Mouse (Mus musculus) adrenal gland, postnatal 10 days (tissue): ENCODE data around the gene Fam20b. TPM values are rescaled to one million over a fixed set of nuclear protein-coding genes. Genes with fewer than 3 reads are reported as not detected.
A peak's percentile ranks its signal among the peaks of the same experiment; 100 is the strongest.

Experiments used
- DNase-seq: peaks from one replicate; pipeline ENCODE4 v3.0.0; 2021; ENCODE audit warnings: mixed read lengths
- long read RNA-seq, 2 experiments: library from polyadenylated mRNA; stranded (forward); transcript quantifications; one replicate each; pipeline ENCODE4 v2.0.0; 2021
- total RNA-seq, 2 experiments: library from RNA; stranded (reverse); gene quantifications; 2 replicates each; pipeline ENCODE4 v1.2.3; 2021

The Fam20b gene
- 10 to 100 TPM; 37.5 to 42.8 TPM for total RNA-seq
- long read RNA-seq, experiment 1, full-length matches to known transcripts: 10 of 29 reads
- long read RNA-seq, experiment 1, partial matches to known transcripts: 4 of 29 reads
- long read RNA-seq, experiment 1, other reads (novel, unspliced or antisense): 15 of 29 reads
- long read RNA-seq, experiment 2, full-length matches to known transcripts: 4 of 5 reads
- long read RNA-seq, experiment 2, partial matches to known transcripts: 0 of 5 reads
- long read RNA-seq, experiment 2, other reads (novel, unspliced or antisense): 1 of 5 reads

DNA sequence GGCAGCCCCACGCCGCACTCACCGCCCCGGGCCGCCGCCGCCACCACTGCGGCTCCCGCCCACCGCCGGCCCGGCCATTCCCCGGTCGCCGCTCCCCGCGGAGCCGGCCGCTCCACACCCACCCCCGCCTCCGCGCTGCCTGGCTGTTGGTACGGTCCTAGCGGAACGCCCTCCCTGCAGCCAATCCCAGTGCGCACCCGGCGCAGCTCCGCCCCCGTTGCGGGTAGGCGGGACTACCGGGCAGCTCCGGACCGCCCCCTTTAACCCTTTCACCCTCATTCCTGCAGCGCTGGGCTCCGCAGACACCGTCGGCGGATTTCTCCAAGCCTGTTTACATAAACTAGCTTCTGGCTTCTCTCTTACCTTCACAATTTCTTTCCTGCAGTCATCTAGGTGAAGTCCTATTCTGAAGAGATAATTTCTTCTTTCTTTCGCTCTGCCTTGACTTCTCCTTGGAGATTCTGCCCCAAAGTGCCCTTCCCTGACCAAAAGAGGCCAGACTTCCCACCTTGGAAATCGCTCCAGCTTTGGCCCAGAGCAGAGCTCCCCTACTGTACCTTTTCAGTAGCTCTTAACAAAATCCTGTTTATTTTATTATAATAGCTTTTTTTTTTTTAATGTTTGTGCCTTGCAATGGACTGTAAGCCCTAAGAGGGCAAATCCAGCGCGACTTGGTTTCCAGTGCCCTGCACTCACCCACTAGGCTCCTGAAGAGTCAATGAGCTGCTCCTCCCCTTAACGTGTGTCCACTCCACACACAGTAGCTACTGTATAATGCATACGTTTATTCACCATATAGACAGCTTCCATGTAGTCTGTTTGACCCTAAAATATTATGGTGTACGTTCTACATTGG lies at the start of gene Fam20b:
Fam20b (minus strand) TSS at position 137 of the 856 bp plus-strand sequence.
- peak; percentile 99 for DNase-seq

DNA sequence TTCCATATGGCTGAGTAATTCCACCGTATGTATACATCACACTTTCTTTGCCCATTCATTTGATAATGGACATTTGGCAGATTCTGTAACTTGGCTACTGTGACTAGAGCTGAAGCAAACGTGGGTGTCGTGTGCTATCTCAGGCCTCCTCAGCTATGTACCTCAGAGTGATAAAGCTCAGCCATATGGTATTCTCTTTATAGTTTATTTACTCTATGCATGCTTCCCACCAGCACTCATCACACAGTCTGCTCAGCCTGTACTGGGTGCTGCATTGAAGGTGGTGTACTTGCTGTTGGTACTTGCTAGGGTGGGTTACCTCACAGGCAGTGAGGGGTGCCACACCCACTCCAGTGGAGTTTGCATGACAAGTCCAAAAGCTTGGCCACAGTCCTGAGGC lies 46.4 kb upstream of the Fam20b start:
- no peak for DNase-seq

- no peak for DNase-seq
Measured at GRCm38 (mm10) chr1:156764584-156764983, 45.7 kb upstream of the Fam20b start.

GRCm38 (mm10) chr1:156763280-156763679 lies 44.4 kb upstream of the Fam20b start:
- no peak for DNase-seq

GRCm38 (mm10) chr1:156761430-156761801 lies 42.5 kb upstream of the Fam20b start:
- no peak for DNase-seq

DNA sequence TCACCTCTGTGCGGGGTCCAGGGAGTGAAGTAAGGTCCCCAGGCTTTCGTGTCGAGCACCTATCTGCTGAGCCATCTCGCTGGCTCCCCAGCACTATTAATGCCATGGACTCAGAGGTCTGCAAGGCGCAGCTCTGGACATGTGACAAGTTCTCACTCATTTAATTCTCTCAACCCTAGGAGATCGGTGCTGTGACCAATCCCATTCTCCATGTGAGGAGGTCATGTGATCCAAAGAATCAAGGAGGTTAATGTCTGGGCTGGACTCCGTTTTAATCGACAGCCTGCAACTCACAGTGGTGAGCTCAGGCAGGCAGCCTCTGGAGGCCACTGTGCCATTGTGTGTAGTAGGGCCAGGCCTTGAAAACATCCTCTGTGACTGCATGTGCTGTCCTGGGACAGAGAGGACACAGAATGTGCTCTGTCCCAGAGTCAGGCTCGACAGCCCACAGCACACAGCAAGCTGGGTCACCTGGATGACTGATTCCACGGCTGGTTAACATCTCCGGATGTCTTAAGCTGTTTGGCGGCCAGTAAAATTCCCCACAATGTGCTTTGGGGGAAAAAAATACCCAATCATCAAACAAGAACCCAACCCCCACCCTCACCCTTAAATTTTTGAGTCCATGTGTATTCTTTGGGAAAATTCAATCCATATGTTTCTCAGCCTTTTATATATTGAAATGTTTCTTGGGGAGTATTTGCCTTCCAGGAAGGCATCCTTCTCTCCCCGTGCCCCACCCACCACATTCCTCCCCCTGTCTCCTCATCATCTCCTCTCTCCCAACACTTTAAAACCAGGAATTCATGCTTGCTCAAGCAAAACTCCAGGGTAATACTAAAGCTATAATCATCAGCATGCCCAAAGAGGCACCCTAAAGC lies 41.9 kb upstream of the Fam20b start:
- no peak for DNase-seq

DNA sequence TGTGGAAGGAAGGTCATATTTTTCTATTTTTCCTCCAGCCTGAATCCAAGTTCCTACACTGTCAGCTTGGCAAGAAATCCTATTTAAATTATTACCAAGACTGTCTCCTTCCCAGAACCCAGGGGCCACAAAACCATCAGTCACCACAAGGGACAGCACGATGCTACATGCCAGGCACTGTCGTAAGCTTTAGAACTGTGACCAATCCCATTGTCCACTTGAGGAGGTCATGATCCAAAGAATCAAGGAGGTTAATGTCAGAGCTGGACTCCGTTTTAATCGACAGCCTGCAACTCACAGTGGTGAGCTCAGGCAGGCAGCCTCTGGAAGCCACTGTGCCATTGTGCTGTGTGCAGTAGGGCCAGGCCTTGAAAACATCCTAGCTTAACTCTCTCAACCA lies 39.4 kb upstream of the Fam20b start:
- no peak for DNase-seq

DNA sequence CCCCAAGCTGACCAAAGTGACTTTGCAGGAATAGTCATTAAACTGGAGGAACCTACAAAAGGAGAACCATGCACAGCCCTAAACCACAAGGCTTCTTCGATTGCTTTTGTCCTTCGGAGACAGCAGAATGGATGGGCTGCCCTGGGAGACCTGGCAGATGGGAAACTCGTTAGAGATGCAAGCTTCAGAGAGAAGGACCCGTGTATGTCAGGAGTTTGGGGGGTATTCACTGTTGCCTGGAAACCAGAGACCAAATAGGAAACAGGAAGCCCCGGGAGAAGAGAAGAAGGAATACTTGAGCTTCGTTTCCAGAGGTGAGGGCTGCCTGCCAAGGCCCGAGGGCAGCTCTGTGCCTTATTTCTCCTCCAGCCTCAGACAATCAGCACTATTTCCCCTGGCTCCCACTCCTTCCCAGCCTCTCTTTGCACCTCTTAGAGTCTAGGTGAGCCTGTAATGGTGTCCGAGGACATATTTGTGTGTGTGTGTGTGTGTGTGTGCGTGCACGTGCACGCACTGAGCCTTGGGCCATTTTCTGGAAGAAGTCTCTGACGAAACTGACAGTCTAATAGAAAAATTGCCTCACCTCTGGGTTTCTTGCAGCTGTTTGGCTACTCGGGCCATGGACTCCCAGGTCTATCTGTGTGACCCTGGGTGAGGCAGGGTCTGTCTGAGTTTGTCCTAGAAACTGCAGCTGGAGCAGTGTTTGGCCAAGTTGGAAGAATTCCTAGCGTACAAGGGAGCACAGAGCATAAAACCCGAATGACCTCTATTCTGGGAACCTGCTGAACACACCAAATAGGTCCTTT lies 35.9 kb upstream of the Fam20b start:
- DNase-seq: peak; percentile 22

DNA sequence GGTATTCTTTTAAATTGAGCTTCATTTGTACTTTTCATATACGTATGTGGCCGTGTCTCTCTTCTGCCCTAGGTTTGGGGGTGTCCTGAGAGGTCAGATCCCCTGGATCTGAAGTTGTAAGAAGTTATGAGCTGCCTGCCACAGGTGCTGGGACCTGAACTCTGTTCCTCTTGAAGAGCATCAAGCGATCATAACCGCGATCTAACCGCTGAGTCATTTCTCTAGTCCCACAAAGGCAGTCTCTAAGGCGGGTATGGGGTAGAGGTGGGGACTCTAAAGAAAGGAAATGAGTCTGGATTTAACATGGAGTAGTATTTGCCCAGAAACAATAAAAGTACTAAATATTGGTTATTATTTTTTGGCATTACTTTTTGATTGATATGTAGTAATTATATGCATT lies 34.1 kb upstream of the Fam20b start:
- DNase-seq: no peak

DNA sequence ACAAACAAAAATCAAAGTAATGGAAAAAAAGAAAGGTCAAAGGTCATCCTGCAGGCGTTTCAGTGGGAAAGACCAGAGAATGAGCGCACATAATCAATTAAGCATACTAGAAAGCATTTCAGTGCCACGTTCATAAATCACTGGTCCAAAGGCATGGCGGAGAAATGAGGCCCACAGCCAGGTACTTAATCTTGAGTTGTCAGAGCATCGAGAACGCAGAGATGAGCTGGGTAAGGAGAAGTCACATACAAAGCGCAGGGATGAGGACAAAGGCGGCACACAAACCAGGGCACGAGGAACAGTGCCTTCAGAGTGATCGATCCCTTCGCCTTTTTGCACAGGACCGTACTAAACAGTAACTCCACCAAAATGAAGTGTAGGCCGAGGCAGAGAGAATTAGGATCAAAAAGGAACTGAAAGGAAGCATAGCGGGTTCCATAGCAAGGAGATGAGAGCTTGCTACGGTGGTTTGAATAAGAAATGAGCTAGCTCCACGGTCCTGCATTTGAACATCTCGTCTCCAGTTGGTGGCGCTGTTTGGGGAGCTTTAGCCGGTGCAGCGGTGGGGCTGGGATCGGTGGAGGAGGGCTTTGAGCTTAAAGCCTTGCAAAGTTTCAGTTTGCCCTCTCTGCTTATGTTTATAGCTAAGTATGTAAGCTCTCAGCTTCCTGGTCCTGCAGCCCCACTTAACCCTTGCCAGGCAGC lies 33.3 kb upstream of the Fam20b start:
- DNase-seq: peak; percentile 87

GRCm38 (mm10) chr1:156750261-156750660 lies 31.4 kb upstream of the Fam20b start:
- no peak for DNase-seq

GRCm38 (mm10) chr1:156749136-156749535 lies 30.2 kb upstream of the Fam20b start:
- no peak for DNase-seq

- no peak for DNase-seq
Measured at GRCm38 (mm10) chr1:156748435-156749005, 29.6 kb upstream of the Fam20b start.

DNA sequence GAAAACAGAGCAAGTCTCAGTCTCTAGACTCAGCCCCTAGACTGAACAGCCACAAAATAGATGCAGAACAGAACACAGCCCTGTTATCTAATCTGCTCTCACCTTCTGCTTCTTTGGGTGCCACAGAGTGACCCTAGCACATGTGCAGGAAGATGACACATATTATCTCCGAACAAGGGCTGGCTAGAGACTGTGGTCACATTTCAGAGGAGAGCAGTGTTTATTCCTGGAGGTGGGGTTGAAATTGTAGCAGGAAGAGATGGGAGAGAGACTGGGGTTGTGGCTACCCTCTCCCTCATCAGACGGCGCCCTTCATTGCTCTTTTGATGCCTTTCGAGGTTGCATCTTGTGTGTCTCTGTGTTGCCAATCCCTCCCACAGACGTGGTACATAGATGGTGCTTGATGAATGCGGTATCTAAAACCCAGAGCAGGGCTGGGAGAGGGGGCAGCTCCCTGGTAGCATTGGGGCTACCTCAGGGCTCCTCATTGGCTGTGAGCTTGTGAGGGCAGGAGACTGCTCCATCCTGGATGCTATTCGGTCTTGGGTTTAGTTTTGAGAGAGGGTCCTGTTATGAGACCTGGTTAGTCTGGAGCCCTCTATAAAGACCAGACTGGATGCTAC lies 26.4 kb upstream of the Fam20b start:
- DNase-seq: no peak

- DNase-seq: peak; percentile 81
Measured at GRCm38 (mm10) chr1:156741482-156742411, 22.9 kb upstream of the Fam20b start.

GRCm38 (mm10) chr1:156735788-156736187 lies 16.9 kb upstream of the Fam20b start:
- DNase-seq: no peak

DNA sequence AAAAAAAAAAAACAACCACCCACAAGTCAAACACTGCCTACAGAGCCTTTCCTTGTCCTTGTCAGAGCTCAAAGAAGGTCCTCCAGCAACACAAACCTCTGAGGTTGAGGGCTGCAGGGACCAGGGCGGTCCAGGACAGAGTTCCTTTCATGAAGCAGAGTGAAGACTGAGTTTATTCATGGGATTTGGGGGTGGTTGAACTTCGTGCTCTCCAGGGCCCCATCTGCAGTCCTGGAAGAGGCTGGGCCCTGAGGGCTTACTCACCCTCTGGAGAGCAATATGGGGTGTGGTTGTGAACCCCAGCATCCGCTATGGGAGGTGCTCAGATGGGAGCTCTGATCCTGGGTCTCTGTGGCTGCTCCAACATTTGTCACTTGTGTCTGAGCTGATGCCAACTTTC lies 15.1 kb upstream of the Fam20b start:
- DNase-seq: no peak

DNA sequence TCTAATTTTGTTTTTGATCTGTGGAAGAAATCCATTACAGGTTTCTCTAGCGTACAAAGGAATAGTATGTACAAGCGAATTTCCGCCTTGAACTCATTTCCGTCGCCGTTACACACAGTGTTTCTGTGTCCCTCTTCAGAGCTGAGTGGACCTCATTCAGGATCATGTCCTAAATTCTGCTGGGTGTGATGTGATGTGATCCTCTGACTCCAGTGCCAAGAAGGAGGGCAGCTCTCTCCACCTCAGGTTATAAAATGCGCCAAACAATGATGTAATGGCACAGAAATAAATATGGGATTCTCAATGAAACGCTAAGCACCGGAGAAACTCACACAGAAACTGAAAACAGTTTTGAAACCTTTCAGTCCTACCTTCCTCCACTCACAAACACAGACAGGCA lies 14.7 kb upstream of the Fam20b start:
- no peak for DNase-seq

DNA sequence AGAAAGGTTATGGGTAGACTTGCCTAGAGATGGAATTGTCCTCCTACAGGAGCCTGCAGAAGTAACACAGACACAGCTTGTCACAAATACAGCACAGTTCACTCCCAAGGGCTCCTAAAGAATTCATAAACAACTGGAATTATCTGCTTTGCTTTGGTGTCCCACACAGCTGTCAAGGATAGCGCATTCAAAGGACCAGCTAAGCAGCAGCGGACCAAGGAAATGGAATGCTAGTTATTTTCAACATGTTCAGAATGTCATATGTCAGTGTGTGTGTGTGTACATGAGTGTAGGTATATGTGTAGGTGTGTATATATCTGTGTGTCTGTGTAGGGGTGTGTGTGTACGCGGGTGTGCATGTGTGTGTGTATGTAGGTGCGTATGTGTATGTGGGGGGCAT lies 14.1 kb upstream of the Fam20b start:
- no peak for DNase-seq
